In the genomic region with DNA sequence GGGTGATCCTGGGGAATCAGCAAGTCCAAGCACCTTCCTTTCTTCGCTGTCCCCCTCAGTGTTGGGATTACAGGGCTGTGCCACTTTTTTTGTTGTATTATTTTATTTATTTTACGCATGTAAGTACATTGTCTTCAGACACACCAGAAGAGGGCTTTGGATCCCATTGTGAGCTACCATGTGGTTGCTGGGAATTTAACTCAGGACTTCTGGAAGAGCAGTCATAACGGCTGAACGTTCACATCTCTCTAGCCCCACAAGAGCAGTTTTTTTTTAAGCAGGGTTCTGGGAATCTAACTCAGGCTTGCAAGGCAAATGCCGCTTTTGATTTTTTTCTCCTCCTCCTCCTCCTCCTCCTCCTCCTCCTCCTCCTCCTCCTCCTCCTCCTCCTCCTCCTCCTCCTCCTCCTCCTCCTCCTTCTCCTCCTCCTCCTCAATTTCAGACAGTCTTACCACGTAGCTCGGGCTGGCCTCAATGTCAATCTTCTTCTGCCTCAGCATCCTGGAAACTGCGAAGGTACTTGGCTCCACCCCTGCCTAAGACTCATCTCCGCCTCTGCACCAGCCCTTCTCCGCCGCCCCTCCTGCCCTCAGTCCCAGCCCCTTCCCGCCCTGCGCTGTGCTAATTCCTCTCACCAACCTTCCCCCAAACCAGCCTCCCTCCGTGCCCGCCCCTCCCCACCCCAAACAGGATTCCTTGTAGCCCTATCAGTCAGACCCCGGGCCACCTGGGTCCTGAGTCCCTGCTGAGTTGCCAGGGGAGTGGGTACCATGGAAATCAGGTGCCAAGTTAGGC, we compare ENCODE assay signal across 8 mouse cellular contexts. TPM values are rescaled to one million over a fixed set of nuclear protein-coding genes. Genes with fewer than 3 reads are reported as not detected.
DNase-seq lines count a peak whose midpoint lies in the region; ATAC-seq and TF ChIP-seq lines count a peak whose summit lies in the region.

No protein-coding gene starts in this region.

- no peak for TF ChIP-seq CTCF in lung, adult 2 months (IDR thresholded peaks at IDR 0.05; ENCODE audit: insufficient read depth, low read length)

- WGBS in lung, embryonic 15.5 days, result 3% methylated on average over 15 of the region's 16 CpGs
- 4% methylated on average over 16 of the region's 16 CpGs for WGBS in lung, adult 2 months
- 6% methylated on average over 13 of the region's 16 CpGs for WGBS in hindbrain, embryonic 12.5 days

- TF ChIP-seq POLR2A in lung, adult 2 months (IDR thresholded peaks at IDR 0.05; ENCODE audit: borderline replicate concordance, extremely low read depth, low read depth, low read length), result no peak

- no peak for DNase-seq in lung, adult 2 months
- DNase-seq in cerebellum, adult 9-10 months, result peak; percentile 53
- no peak for DNase-seq in adrenal gland, adult 8-10 months
- no peak for DNase-seq in layer of hippocampus, adult 8-10 months (ENCODE audit: low spot score in 2 of 2)
- DNase-seq in gastrocnemius, postnatal 36 days, result no peak

- H3K9ac ChIP-seq in lung, embryonic 15.5 days, result no peak overlapping the region
- peak overlapping the region; percentile 56 for H3K9ac ChIP-seq in hindbrain, embryonic 12.5 days

- ATAC-seq in lung, embryonic 15.5 days (ENCODE audit: borderline replicate concordance, extremely low read depth, low FRiP score, low TSS enrichment), result no peak
- ATAC-seq in hindbrain, embryonic 12.5 days (ENCODE audit: low FRiP score), result 0 out of 2 replicates have a peak, but pooled peaks have one; percentile 13
- peak; percentile 55 for ATAC-seq in megakaryocyte-erythroid progenitor cell, adult 5-6 weeks (replicated peaks; ENCODE audit: low FRiP score, low TSS enrichment, poor library complexity, severe bottlenecking)

- H3K27ac ChIP-seq in lung, embryonic 15.5 days, result no peak overlapping the region
- peak overlapping the region; percentile 80 for H3K27ac ChIP-seq in hindbrain, embryonic 12.5 days

- intact Hi-C loops in gastrocnemius, postnatal 36 days (cut with DNase I), result no loop called here

- peak overlapping the region; percentile 16; the same call in 1 of the 2 replicates for H3K4me3 ChIP-seq in lung, embryonic 15.5 days
- H3K4me3 ChIP-seq in lung, adult 2 months (replicated peaks; ENCODE audit: extremely low read depth, low read depth, low read length), result no peak overlapping the region
- peak overlapping the region; percentile 33 for H3K4me3 ChIP-seq in hindbrain, embryonic 12.5 days

- H3K9me3 ChIP-seq in lung, embryonic 15.5 days, result no peaks in the 10 kb centered on the region
- no peaks in the 10 kb centered on the region for H3K9me3 ChIP-seq in hindbrain, embryonic 12.5 days (replicated peaks)

- peaks cover 32% of the 10 kb centered on the region for H3K27me3 ChIP-seq in lung, embryonic 15.5 days
- peaks cover 22% of the 10 kb centered on the region for H3K27me3 ChIP-seq in hindbrain, embryonic 12.5 days

- H3K4me2 ChIP-seq in lung, embryonic 15.5 days, result peak overlapping the region; percentile 56
- peak overlapping the region; percentile 65 for H3K4me2 ChIP-seq in hindbrain, embryonic 12.5 days (replicated peaks)

- no peaks in the 10 kb centered on the region for H3K36me3 ChIP-seq in lung, embryonic 15.5 days
- H3K36me3 ChIP-seq in hindbrain, embryonic 12.5 days, result no peaks in the 10 kb centered on the region

- H3K4me1 ChIP-seq in lung, embryonic 15.5 days, result peaks cover 10% of the 10 kb centered on the region; the same call in 1 of the 2 replicates
- H3K4me1 ChIP-seq in lung, adult 2 months (ENCODE audit: control insufficient read depth, insufficient read depth, low read length), result peaks cover 3% of the 10 kb centered on the region
- peaks cover 27% of the 10 kb centered on the region for H3K4me1 ChIP-seq in hindbrain, embryonic 12.5 days

RNA-seq across cellular contexts. Expression of gene Fcho1, which starts 3.5 kb away (rescaled TPM):
- polyA plus RNA-seq in lung, embryonic 15.5 days (2015; fragmentation: Nextera tagmentation; extraction: Ambion mirVana), result 4.8 and 7.6 TPM in 2 replicates
- polyA plus RNA-seq in lung, adult 2 months (2012; rRNA removed), result 20.0 and 23.3 TPM in 2 replicates
- polyA plus RNA-seq in hindbrain, embryonic 12.5 days (2016; fragmentation: Nextera tagmentation; extraction: Ambion mirVana), result 38.4 and 39.4 TPM in 2 replicates
- 183 and 235 TPM in 2 replicates for total RNA-seq in megakaryocyte-erythroid progenitor cell, adult 5-6 weeks (2014; fragmentation: Nextera tagmentation)
- 68.1 and 88.4 TPM in 2 replicates for total RNA-seq in megakaryocyte-erythroid progenitor cell, adult 5-6 weeks (2017)
- 1 to 10 TPM; 2.1 to 6.2 (median 3.7) TPM for total RNA-seq in adrenal gland, adult 8-10 months (2022)
- 100 to 1,000 TPM in 3 of 4 experiments, 10 to 100 TPM in 1; 92.1 to 120 (median 112) TPM for total RNA-seq in layer of hippocampus, adult 8-10 months (2022)
- total RNA-seq in gastrocnemius, postnatal 36 days (2021), result 1 to 10 TPM in 1 of 2 experiments, not detected in 1; 1.4 TPM

RNA-seq across cellular contexts. Expression of gene B3gnt3, which starts 27.4 kb away (rescaled TPM):
- polyA plus RNA-seq in lung, embryonic 15.5 days (2015; fragmentation: Nextera tagmentation; extraction: Ambion mirVana), result 3.3 and 3.6 TPM in 2 replicates
- 25.0 and 31.3 TPM in 2 replicates for polyA plus RNA-seq in lung, adult 2 months (2012; rRNA removed)
- 0.59 and 0.86 TPM in 2 replicates for polyA plus RNA-seq in hindbrain, embryonic 12.5 days (2016; fragmentation: Nextera tagmentation; extraction: Ambion mirVana)
- 0.42 and 0.79 TPM in 2 replicates for total RNA-seq in megakaryocyte-erythroid progenitor cell, adult 5-6 weeks (2014; fragmentation: Nextera tagmentation)
- 0.30 and 0.99 TPM in 2 replicates for total RNA-seq in megakaryocyte-erythroid progenitor cell, adult 5-6 weeks (2017)
- 1 to 10 TPM; 3.0 to 5.1 (median 4.4) TPM for total RNA-seq in adrenal gland, adult 8-10 months (2022)
- total RNA-seq in layer of hippocampus, adult 8-10 months (2022), result under 1 TPM; 0.47 to 0.93 (median 0.56) TPM
- total RNA-seq in gastrocnemius, postnatal 36 days (2021), result 1 to 10 TPM; 2.1 to 2.6 TPM

RNA-seq across cellular contexts. Expression of gene Insl3, which starts 40.0 kb away (rescaled TPM):
- polyA plus RNA-seq in lung, embryonic 15.5 days (2015; fragmentation: Nextera tagmentation; extraction: Ambion mirVana), result 0.63 and 1.3 TPM in 2 replicates
- 58.5 and 60.7 TPM in 2 replicates for polyA plus RNA-seq in lung, adult 2 months (2012; rRNA removed)
- 0.69 TPM in 1 of 2 replicates, not detected in the other for polyA plus RNA-seq in hindbrain, embryonic 12.5 days (2016; fragmentation: Nextera tagmentation; extraction: Ambion mirVana)
- 6.4 and 17.6 TPM in 2 replicates for total RNA-seq in megakaryocyte-erythroid progenitor cell, adult 5-6 weeks (2014; fragmentation: Nextera tagmentation)
- 0.88 and 4.8 TPM in 2 replicates for total RNA-seq in megakaryocyte-erythroid progenitor cell, adult 5-6 weeks (2017)
- total RNA-seq in adrenal gland, adult 8-10 months (2022), result 10 to 100 TPM in 1 of 4 experiments, 1 to 10 TPM in 3; 3.9 to 12.3 (median 7.1) TPM
- 1 to 10 TPM; 2.1 to 6.9 (median 2.6) TPM for total RNA-seq in layer of hippocampus, adult 8-10 months (2022)
- total RNA-seq in gastrocnemius, postnatal 36 days (2021), result 1 to 10 TPM; 1.0 to 1.2 TPM

RNA-seq across cellular contexts. Expression of gene Jak3, which starts 52.9 kb away (rescaled TPM):
- polyA plus RNA-seq in lung, embryonic 15.5 days (2015; fragmentation: Nextera tagmentation; extraction: Ambion mirVana), result 9.9 TPM in 2 replicates
- 56.6 and 72.7 TPM in 2 replicates for polyA plus RNA-seq in lung, adult 2 months (2012; rRNA removed)
- polyA plus RNA-seq in hindbrain, embryonic 12.5 days (2016; fragmentation: Nextera tagmentation; extraction: Ambion mirVana), result 3.7 and 3.8 TPM in 2 replicates
- total RNA-seq in megakaryocyte-erythroid progenitor cell, adult 5-6 weeks (2014; fragmentation: Nextera tagmentation), result 5.2 and 10.4 TPM in 2 replicates
- 1.8 and 4.5 TPM in 2 replicates for total RNA-seq in megakaryocyte-erythroid progenitor cell, adult 5-6 weeks (2017)
- total RNA-seq in adrenal gland, adult 8-10 months (2022), result 10 to 100 TPM; 10.7 to 21.8 (median 16.6) TPM
- total RNA-seq in layer of hippocampus, adult 8-10 months (2022), result 10 to 100 TPM in 1 of 4 experiments, 1 to 10 TPM in 3; 4.6 to 10.5 (median 7.9) TPM
- 1 to 10 TPM; 1.8 TPM for total RNA-seq in gastrocnemius, postnatal 36 days (2021)

RNA-seq across cellular contexts. Expression of gene Unc13a, which starts 57.5 kb away (rescaled TPM):
- polyA plus RNA-seq in lung, embryonic 15.5 days (2015; fragmentation: Nextera tagmentation; extraction: Ambion mirVana), result 0.66 and 0.81 TPM in 2 replicates
- 0.25 and 0.32 TPM in 2 replicates for polyA plus RNA-seq in lung, adult 2 months (2012; rRNA removed)
- 13.9 and 16.1 TPM in 2 replicates for polyA plus RNA-seq in hindbrain, embryonic 12.5 days (2016; fragmentation: Nextera tagmentation; extraction: Ambion mirVana)
- total RNA-seq in megakaryocyte-erythroid progenitor cell, adult 5-6 weeks (2014; fragmentation: Nextera tagmentation), result 0.26 and 0.64 TPM in 2 replicates
- total RNA-seq in megakaryocyte-erythroid progenitor cell, adult 5-6 weeks (2017), result 0.27 TPM in 1 of 2 replicates, not detected in the other
- 10 to 100 TPM in 3 of 4 experiments, 1 to 10 TPM in 1; 9.8 to 11.8 (median 11.4) TPM for total RNA-seq in adrenal gland, adult 8-10 months (2022)
- 100 to 1,000 TPM; 219 to 265 (median 239) TPM for total RNA-seq in layer of hippocampus, adult 8-10 months (2022)
- not detected for total RNA-seq in gastrocnemius, postnatal 36 days (2021)

Comparison
In these comparisons a context has a peak if more than half of its experiments do, and no peak if none do; other contexts are left out.
1. RNA of gene Fcho1, which starts 3.5 kb away (total RNA-seq): 68.1 to 235 TPM in megakaryocyte-erythroid progenitor cell, adult 5-6 weeks and 92.1 to 120 TPM in layer of hippocampus, adult 8-10 months; 2.1 to 6.2 TPM in adrenal gland, adult 8-10 months and 1.4 TPM in gastrocnemius, postnatal 36 days; every median in the first group is over 4 times any median in the second.